Mouse (Mus musculus) heart, postnatal 0 days (tissue): ENCODE results near the gene Naglu. TPM values are rescaled to one million over a fixed set of nuclear protein-coding genes. Genes with fewer than 3 reads are reported as not detected.
A peak's percentile ranks its signal among the peaks of the same experiment; 100 is the strongest.

Experiments
- ATAC-seq: fragments of 200-750 bp; cut with Nextera tagmentation; 2 replicates; pipeline ENCODE4 v1.8.0; 2017; ENCODE audit warnings: low read depth, moderate number of reproducible peaks, moderate library complexity; ENCODE audit not compliant: insufficient read depth
- DNase-seq: peaks from one replicate; pipeline ENCODE4 v3.0.0-alpha.2; 2016; ENCODE audit warnings: low spot score
- H3K27ac ChIP-seq: fragments of 300-500 bp; sonication (generic); 2 replicates; pipeline ENCODE4 v1.5.1; 2014; ENCODE audit warnings: low read depth, mild to moderate bottlenecking
- H3K27me3 ChIP-seq: fragments of 300-500 bp; sonication (generic); 2 replicates; pipeline ENCODE4 v1.6.1; 2014; ENCODE audit warnings: low read length, mixed read lengths; ENCODE audit not compliant: control insufficient read depth, insufficient read depth
- H3K36me3 ChIP-seq: fragments of 300-500 bp; sonication (generic); replicated peaks from 2 replicates; pipeline ENCODE4 v1.6.1; 2014; ENCODE audit warnings: low read length, mixed read lengths; ENCODE audit not compliant: control insufficient read depth, insufficient read depth
- H3K4me1 ChIP-seq: fragments of 300-500 bp; sonication (generic); 2 replicates; pipeline ENCODE4 v1.6.1; 2014; ENCODE audit warnings: antibody characterized with exemption; ENCODE audit not compliant: control insufficient read depth, insufficient read depth
- H3K4me2 ChIP-seq: fragments of 300-500 bp; sonication (generic); 2 replicates; pipeline ENCODE4 v1.6.1; 2014; ENCODE audit warnings: low read depth, mild to moderate bottlenecking, low read length, moderate library complexity
- H3K4me3 ChIP-seq: fragments of 300-500 bp; sonication (generic); 2 replicates; pipeline ENCODE4 v1.5.1; 2014; ENCODE audit warnings: low read depth, low read length
- H3K9ac ChIP-seq: fragments of 300-500 bp; sonication (generic); replicated peaks from 2 replicates; pipeline ENCODE4 v1.6.1; 2014; ENCODE audit warnings: low read depth, low read length, mixed read lengths
- H3K9me3 ChIP-seq: fragments of 300-500 bp; sonication (generic); replicated peaks from 2 replicates; pipeline ENCODE4 v1.6.1; 2016; ENCODE audit warnings: low read length; ENCODE audit not compliant: control insufficient read depth
- CTCF ChIP-seq: IDR thresholded peaks from 2 replicates; pipeline ENCODE4 v1.5.1; 2016; ENCODE audit warnings: antibody characterized with exemption, control low read depth, low read depth
- EP300 ChIP-seq: IDR thresholded peaks from 2 replicates; pipeline ENCODE4 v1.6.1; 2016; ENCODE audit warnings: antibody characterized with exemption, low read depth
- whole genome bisulfite sequencing: fragments of 180-500 bp; shearing (Covaris S2); extraction: QIAGEN DNeasy Blood & Tissue Kit; methylation state at CpG from one replicate; pipeline ENCODE4 v1.1.7; 2014; 5-methylcytosine and 5-hydroxymethylcytosine counted together
- polyA plus RNA-seq: library from polyadenylated mRNA; unstranded; fragments of >200 nt; fragmentation: Nextera tagmentation; extraction: Ambion mirVana; gene quantifications from 2 replicates; pipeline ENCODE4 v1.2.1, GENCODE M21; 2015
- total RNA-seq: library from RNA; depleted of rRNA; stranded (reverse); fragments of >200 nt; gene quantifications from 2 replicates; pipeline ENCODE4 v1.2.3, GENCODE M21; 2014; ENCODE audit warnings: low replicate concordance

The Naglu gene
- total and polyA plus RNA-seq, 2 experiments from 2014 or later: 10.3 to 15.8 TPM

DNA sequence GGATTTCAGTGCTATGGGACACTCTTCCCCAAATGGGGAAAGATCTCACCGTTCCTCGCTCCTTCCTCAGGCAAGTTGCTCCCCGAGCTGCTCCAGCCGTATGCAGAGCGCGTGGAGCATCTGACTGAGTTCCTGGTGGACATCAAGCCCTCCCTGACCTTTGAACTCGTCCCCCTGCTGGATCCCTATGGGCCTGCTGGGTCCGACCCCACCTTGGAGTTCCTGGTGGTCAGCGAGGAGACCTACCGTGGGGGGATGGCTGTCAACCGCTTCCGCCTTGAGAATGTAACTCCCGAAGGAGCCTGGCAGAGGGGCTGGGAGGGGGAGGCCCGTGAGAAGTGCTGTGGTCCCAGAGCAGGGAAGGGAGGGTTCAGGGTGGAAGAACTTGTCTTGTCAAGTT, 14.4 kb downstream of the Naglu start:
- DNase-seq: no peak
- H3K36me3 ChIP-seq: peaks cover 11% of the 10 kb centered on the region
- ATAC-seq: no peak
- 81% methylated on average over 14 of the region's 14 CpGs for WGBS
- H3K4me3 ChIP-seq: no peak overlapping the region
- TF ChIP-seq EP300 (no peak), CTCF (no peak)
- no peak overlapping the region for H3K4me2 ChIP-seq
- H3K9me3 ChIP-seq: no peaks in the 10 kb centered on the region
- no peak overlapping the region for H3K9ac ChIP-seq
- H3K27ac ChIP-seq: no peak overlapping the region
- peaks cover 22% of the 10 kb centered on the region for H3K27me3 ChIP-seq
- H3K4me1 ChIP-seq: peaks cover 24% of the 10 kb centered on the region

DNA sequence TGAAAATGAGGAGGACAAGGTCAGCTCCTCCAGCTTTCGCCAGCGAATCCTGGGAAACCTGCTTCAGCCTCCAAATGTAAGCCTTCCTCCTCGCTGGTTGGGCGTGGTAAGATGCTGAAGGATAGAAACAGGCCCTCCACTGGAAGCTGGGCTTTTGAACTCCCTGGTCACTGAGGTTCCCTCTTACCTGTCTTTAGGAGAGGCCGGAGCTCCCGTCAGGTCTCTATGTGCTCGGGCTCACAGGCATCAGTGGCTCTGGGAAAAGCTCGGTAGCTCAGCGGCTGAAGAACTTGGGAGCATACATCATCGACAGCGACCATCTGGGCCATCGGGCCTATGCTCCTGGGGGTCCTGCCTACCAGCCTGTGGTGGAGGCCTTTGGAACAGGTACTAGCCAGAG, 15.0 kb downstream of the Naglu start:
- peaks cover 17% of the 10 kb centered on the region for H3K36me3 ChIP-seq
- H3K9ac ChIP-seq: no peak overlapping the region
- no peak overlapping the region for H3K4me2 ChIP-seq
- 93% methylated on average over 12 of the region's 12 CpGs for WGBS
- H3K27ac ChIP-seq: no peak overlapping the region
- H3K4me1 ChIP-seq: peaks cover 24% of the 10 kb centered on the region
- no peak for DNase-seq
- no peaks in the 10 kb centered on the region for H3K9me3 ChIP-seq
- H3K27me3 ChIP-seq: peaks cover 16% of the 10 kb centered on the region
- ATAC-seq: no peak
- TF ChIP-seq EP300 (no peak), CTCF (no peak)
- H3K4me3 ChIP-seq: no peak overlapping the region

GRCm38 (mm10) chr11:101085617-101086322, 16.0 kb downstream of the Naglu start:
- ATAC-seq: no peak
- Histone ChIP-seq H3K4me2 (no peak overlapping the region), H3K27me3 (peaks cover 6% of the 10 kb centered on the region; the same call in 1 of the 2 replicates), H3K9ac (0 out of 2 replicates have a peak overlapping the region, but pooled peaks have one; percentile 67), H3K9me3 (no peaks in the 10 kb centered on the region), H3K4me1 (peaks cover 24% of the 10 kb centered on the region), H3K4me3 (no peak overlapping the region), H3K27ac (no peak overlapping the region; the same call in 1 of the 2 replicates), H3K36me3 (peaks cover 27% of the 10 kb centered on the region)
- WGBS: 92% methylated on average over 18 of the region's 18 CpGs
- TF ChIP-seq CTCF (no peak), EP300 (no peak)
- DNase-seq: no peak

DNA sequence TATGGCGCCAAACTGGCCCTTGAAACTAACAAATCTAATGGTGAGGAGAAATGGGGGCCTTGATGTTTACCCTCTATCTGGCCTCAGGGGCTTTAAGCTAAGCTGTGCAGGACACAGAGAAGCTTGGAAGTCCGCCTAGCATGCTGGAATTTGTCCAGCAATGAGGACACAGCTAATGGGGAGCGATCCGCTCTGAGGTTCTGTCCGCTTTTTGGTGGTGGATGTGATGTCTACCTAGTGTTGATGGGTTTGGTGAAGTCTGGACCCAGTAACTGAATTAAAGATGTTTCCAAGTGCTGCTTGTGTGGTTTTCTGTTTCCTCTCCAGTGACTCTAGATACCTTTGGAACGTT, 16.5 kb downstream of the Naglu start:
- Histone ChIP-seq H3K27me3 (0 out of 2 replicates have a peak, but pooled peaks cover 1% of the 10 kb centered on the region), H3K27ac (peak overlapping the region; percentile 80), H3K4me1 (peaks cover 24% of the 10 kb centered on the region), H3K36me3 (peaks cover 32% of the 10 kb centered on the region), H3K9ac (peak overlapping the region; percentile 67; the same call in 1 of the 2 replicates), H3K9me3 (no peaks in the 10 kb centered on the region), H3K4me2 (peak overlapping the region; percentile 76), H3K4me3 (0 out of 2 replicates have a peak overlapping the region, but pooled peaks have one; percentile 70)
- TF ChIP-seq EP300 (no peak), CTCF (no peak)
- no peak for DNase-seq
- WGBS: 69% methylated on average over 6 of the region's 6 CpGs
- no peak for ATAC-seq

- TF ChIP-seq EP300 (0 out of 2 replicates have a peak, but pooled peaks have one; percentile 41), CTCF (no peak)
- ATAC-seq (peak; percentile 86), DNase-seq (peak; percentile 95)
- Histone ChIP-seq H3K9ac (peak within 1 kb of the TSS; percentile 67), H3K4me2 (peak within 1 kb of the TSS; percentile 76), H3K4me1 (peaks cover 24% of the 10 kb centered on the region), H3K36me3 (peaks cover 39% of the 10 kb centered on the region), H3K9me3 (no peaks in the 10 kb centered on the region), H3K27ac (peak within 1 kb of the TSS; percentile 80), H3K27me3 (no peaks in the 10 kb centered on the region), H3K4me3 (peak within 1 kb of the TSS; percentile 70)
- WGBS: 1% methylated on average over 50 of the region's 52 CpGs
Observed at GRCm38 (mm10) chr11:101086756-101087681, 17.2 kb downstream of the Naglu start, which contains the start of gene Mlx. TSS of gene Mlx (plus strand) at chr11:101087277.
